Mouse (Mus musculus) heart, adult 2 months (tissue): ENCODE results near the gene Dach1.

Source experiments
- CTCF ChIP-seq: fragments of 200-600 bp; IDR thresholded peaks from 2 replicates; pipeline ENCODE4 v1.8.1; 2022; ENCODE audit warnings: antibody characterized with exemption, mild to moderate bottlenecking, moderate library complexity
- EP300 ChIP-seq: fragments of 200-500 bp; IDR thresholded peaks from 2 replicates; pipeline ENCODE4 v1.6.1; 2011; ENCODE audit warnings: low read depth, low read length, control low read depth; ENCODE audit not compliant: insufficient read depth
- POLR2A ChIP-seq: fragments of 200-500 bp; IDR thresholded peaks from 2 replicates; pipeline ENCODE4 v1.6.1; 2011; ENCODE audit warnings: mild to moderate bottlenecking, low read depth, low read length, control low read depth; ENCODE audit not compliant: insufficient read depth

DNA sequence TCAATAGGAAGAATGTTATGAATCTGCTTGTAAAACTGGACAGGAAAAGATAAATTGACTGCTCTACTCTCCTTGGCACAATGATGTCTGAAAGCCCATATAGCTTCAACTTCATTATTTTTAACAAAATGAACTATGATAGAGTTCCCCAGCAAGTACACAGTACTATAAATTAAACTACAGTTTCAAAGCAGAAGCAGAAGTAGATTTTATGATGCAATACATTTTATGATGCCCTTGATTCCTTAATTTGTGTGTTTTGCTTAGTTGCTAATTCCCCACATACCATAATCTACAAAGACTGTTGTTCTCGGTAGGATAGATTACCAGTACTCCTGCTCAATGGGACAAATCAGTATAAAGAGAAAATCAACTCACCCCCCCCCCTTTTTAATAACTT lies 52.9 kb downstream of the Dach1 start:
- TF ChIP-seq EP300 (no peak), CTCF (no peak), POLR2A (no peak)
